Mouse (Mus musculus) telencephalon, adult 2 months (tissue): ENCODE results near the gene Stbd1.

ENCODE experiments used
- DNase-seq: peaks from one replicate; pipeline ENCODE4 v3.0.0-alpha.2; 2011; ENCODE audit warnings: low read depth, low spot score

Gene Stbd1

DNA sequence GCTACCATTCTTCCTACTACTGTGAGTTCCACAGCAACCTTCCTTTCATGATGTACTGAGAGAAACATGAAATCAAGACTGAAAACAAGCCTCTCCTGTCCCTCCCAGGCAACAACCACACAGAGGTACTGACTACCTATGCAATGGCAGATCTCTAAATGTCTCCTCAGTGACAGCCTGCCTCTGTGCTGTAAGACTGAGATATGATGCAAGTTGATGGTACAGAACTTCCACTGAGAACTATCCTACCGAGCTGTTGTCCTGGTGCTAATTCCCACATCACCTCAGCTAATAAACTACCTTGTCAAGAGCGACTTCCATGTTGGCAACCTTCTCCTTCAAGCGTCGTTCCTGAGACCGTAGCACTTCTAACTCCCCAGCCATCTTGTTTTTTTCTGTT is 33.0 kb downstream of the Stbd1 start:
- no peak for DNase-seq

DNA sequence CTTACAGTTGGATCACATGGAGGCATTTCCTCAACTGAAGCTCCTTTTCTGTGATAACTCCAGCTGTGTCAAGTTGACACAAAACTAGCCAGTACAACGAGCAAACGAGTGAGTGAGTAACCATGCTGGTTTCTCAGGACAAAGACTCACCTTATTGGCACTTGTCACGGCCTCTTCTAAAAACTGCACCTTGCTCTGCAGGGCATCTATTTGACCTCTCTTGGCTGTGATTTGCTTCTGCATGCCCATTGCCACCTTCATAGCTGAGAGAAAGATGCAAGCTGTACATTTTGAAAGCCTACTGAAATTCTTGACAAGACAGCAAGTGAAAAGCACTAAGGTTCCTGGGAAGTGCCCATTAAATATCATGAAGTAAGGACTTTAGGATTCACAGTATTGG is 38.0 kb downstream of the Stbd1 start:
- DNase-seq = no peak
